Mouse (Mus musculus) ES-E14 (cell line): ENCODE results near the gene Rhoq.

Experiments
- CHD2 ChIP-seq: IDR thresholded peaks from 2 replicates; pipeline ENCODE4 v1.6.1; 2014; ENCODE audit warnings: mild to moderate bottlenecking, low read depth, low read length, inconsistent platforms
- HCFC1 ChIP-seq: IDR thresholded peaks from 2 replicates; pipeline ENCODE4 v1.6.1; 2012; ENCODE audit warnings: low read length, inconsistent platforms, borderline replicate concordance; ENCODE audit not compliant: insufficient read depth
- MAFK ChIP-seq: IDR thresholded peaks from 2 replicates; pipeline ENCODE4 v1.6.1; 2014; ENCODE audit warnings: mild to moderate bottlenecking, low read depth, low read length, inconsistent platforms; ENCODE audit not compliant: insufficient read depth
- ZNF384 ChIP-seq: IDR thresholded peaks from 2 replicates; pipeline ENCODE4 v1.6.1; 2012; ENCODE audit warnings: low read depth, low read length, inconsistent platforms

DNA sequence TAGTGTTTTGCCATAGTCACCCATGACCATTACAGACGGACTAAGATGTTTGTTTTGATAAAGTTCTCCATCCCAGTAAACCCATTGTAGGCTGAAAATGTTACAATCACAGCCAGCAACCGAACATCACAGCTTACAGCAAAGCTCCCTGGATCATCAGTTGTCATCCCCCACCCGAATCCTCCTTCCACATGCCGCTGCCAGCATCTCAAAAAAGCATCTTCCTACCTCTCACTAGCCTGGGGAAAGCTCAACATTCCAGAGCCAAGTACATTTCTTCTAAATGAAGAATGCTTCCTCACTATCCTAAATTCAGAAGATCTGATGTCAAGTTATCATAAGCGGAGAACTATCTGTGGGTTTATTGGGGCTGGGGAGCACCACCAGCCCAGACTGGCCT, 75.6 kb downstream of the Rhoq start:
- no peak for TF ChIP-seq CHD2
- no peak for TF ChIP-seq ZNF384
- TF ChIP-seq HCFC1, result no peak
- no peak for TF ChIP-seq MAFK
